Mouse (Mus musculus) bone marrow, adult 2 months (tissue): ENCODE data around the gene Fgfr2.

Source experiments
- CTCF ChIP-seq: fragments of 200-500 bp; IDR thresholded peaks from 2 replicates; pipeline ENCODE4 v1.5.1; 2011; ENCODE audit warnings: low read length, control low read depth; ENCODE audit not compliant: control insufficient read depth, insufficient read depth
- POLR2A ChIP-seq: fragments of 200-500 bp; IDR thresholded peaks from 2 replicates; pipeline ENCODE4 v1.6.1; 2011; ENCODE audit warnings: low read depth, mild to moderate bottlenecking, control low read depth, low read length, borderline replicate concordance; ENCODE audit not compliant: control insufficient read depth

- no peak for TF ChIP-seq POLR2A
- TF ChIP-seq CTCF: no peak
These were observed 83.4 kb downstream of the Fgfr2 start for GRCm38 (mm10) chr7:133039556-133040255.
